Mouse (Mus musculus) heart, embryonic 10.5 days (tissue): Measurements from ENCODE around the gene Erf. TPM values are rescaled to one million over a fixed set of nuclear protein-coding genes. Genes with fewer than 3 reads are reported as not detected.

Experiments used
- DNase-seq: peaks from one replicate; pipeline ENCODE4 v3.0.0-alpha.2; 2017; ENCODE audit warnings: low spot score
- H3K27ac ChIP-seq: fragments of 300-500 bp; sonication (generic); 2 replicates; pipeline ENCODE4 v1.5.1; 2016; ENCODE audit warnings: mild to moderate bottlenecking
- H3K27me3 ChIP-seq: fragments of 300-500 bp; sonication (generic); 2 replicates; pipeline ENCODE4 v1.6.1; 2016; ENCODE audit warnings: mild to moderate bottlenecking; ENCODE audit not compliant: poor library complexity, insufficient read depth, severe bottlenecking
- H3K36me3 ChIP-seq: fragments of 300-500 bp; sonication (generic); 2 replicates; pipeline ENCODE4 v1.6.1; 2016; ENCODE audit warnings: mild to moderate bottlenecking, moderate library complexity
- H3K4me1 ChIP-seq: fragments of 300-500 bp; sonication (generic); 2 replicates; pipeline ENCODE4 v1.6.1; 2016; ENCODE audit warnings: mild to moderate bottlenecking
- H3K4me3 ChIP-seq: fragments of 300-500 bp; sonication (generic); 2 replicates; pipeline ENCODE4 v1.5.1; 2016; ENCODE audit warnings: mild to moderate bottlenecking, moderate library complexity
- H3K9me3 ChIP-seq: fragments of 300-500 bp; sonication (generic); 2 replicates; pipeline ENCODE4 v1.6.1; 2016; ENCODE audit warnings: mild to moderate bottlenecking, moderate library complexity
- WGBS: fragments of 180-500 bp; shearing (Covaris S2); methylation state at CpG from one replicate; pipeline ENCODE4 v1.1.7; 2016; 5-methylcytosine and 5-hydroxymethylcytosine counted together
- polyA plus RNA-seq: library from polyadenylated mRNA; unstranded; fragments of >200 nt; fragmentation: Nextera tagmentation; extraction: Ambion mirVana; gene quantifications from 2 replicates; pipeline ENCODE4 v1.2.1, GENCODE M21; 2016

The Erf gene
- polyA plus RNA-seq, 1 experiment from 2014 or later: 17.9 TPM

GRCm38 (mm10) chr7:25277998-25278340 lies 27.4 kb upstream of the Erf start:
- Histone ChIP-seq H3K36me3 (peaks cover 11% of the 10 kb centered on the region), H3K9me3 (no peaks in the 10 kb centered on the region), H3K27me3 (no peaks in the 10 kb centered on the region), H3K27ac (peak overlapping the region; percentile 98), H3K4me3 (peak overlapping the region; percentile 89), H3K4me1 (peaks cover 78% of the 10 kb centered on the region)
- DNase-seq: no peak
- WGBS: 10% methylated on average over 4 of the region's 4 CpGs

- peaks cover 17% of the 10 kb centered on the region for H3K36me3 ChIP-seq
- H3K9me3 ChIP-seq: no peaks in the 10 kb centered on the region
- peak overlapping the region; percentile 89 for H3K4me3 ChIP-seq
- H3K27ac ChIP-seq: peak overlapping the region; percentile 98
- WGBS: 86% methylated on average over 4 of the region's 4 CpGs
- DNase-seq: no peak
- peaks cover 82% of the 10 kb centered on the region for H3K4me1 ChIP-seq
- no peaks in the 10 kb centered on the region for H3K27me3 ChIP-seq
Observed at GRCm38 (mm10) chr7:25277405-25277804, 26.8 kb upstream of the Erf start.

GRCm38 (mm10) chr7:25275555-25276298 lies 25.2 kb upstream of the Erf start:
- WGBS: 35% methylated on average over 9 of the region's 9 CpGs
- Histone ChIP-seq H3K4me3 (peak overlapping the region; percentile 16; the same call in 1 of the 2 replicates), H3K4me1 (peaks cover 74% of the 10 kb centered on the region), H3K27me3 (no peaks in the 10 kb centered on the region), H3K36me3 (peaks cover 34% of the 10 kb centered on the region), H3K9me3 (no peaks in the 10 kb centered on the region), H3K27ac (peak overlapping the region; percentile 75)
- peak; percentile 71 for DNase-seq

- H3K27ac ChIP-seq: peak overlapping the region; percentile 75; the same call in 1 of the 2 replicates
- no peaks in the 10 kb centered on the region for H3K27me3 ChIP-seq
- H3K4me1 ChIP-seq: peaks cover 74% of the 10 kb centered on the region
- peaks cover 35% of the 10 kb centered on the region for H3K36me3 ChIP-seq
- no peak for DNase-seq
- H3K9me3 ChIP-seq: no peaks in the 10 kb centered on the region
- no peak overlapping the region for H3K4me3 ChIP-seq
- WGBS: 86% methylated on average over 3 of the region's 3 CpGs
Observed at GRCm38 (mm10) chr7:25274996-25275395, 24.4 kb upstream of the Erf start.

- no peaks in the 10 kb centered on the region for H3K9me3 ChIP-seq
Observed at GRCm38 (mm10) chr7:25274571-25274970, 24.0 kb upstream of the Erf start.

DNA sequence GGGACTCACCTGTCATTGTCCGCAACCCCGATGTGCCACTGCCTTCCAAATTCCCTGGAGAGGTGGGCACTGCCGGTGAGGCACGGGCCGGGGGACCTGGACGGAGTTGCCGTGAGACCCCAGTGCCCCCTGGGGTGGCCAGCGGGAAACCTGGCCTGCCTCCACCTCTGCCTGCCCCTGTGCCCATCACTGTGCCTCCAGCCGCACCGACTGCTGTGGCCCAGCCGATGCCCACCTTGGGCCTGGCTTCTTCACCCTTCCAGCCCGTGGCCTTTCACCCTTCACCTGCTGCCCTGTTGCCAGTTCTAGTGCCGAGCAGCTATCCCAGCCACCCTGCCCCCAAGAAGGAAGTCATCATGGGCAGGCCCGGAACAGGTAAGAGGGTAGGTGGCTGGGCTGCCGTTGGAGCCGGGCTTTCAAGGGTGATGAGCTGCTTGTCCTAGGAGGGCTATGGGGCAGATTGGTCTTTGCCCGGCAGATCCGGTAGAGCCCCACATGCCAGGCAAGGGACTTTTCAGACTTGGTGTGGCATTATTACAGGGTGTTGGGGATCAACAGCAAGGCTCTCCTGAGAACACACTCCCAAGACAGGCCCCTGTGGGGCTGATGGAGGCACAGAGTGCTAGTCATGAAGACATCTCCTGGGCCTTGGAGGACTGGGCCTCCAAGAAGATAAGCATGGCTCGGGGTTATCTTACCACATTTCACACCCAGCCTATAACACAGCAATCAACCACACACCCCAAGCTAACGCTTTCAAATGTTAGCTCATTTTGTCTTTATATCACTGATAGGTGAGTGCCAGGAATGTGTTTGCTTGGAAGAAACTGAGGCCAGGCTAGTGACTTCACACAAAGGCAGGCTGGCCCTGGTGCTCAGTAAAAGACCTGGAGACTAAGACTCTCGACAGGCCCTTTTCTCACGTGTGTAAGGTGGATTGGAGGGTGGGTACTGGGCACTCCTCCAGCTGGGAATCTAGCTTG lies 23.0 kb upstream of the Erf start:
- Histone ChIP-seq H3K9me3 (no peaks in the 10 kb centered on the region), H3K4me1 (peaks cover 78% of the 10 kb centered on the region), H3K36me3 (peaks cover 35% of the 10 kb centered on the region), H3K4me3 (peak overlapping the region; percentile 16), H3K27ac (peak overlapping the region; percentile 69; the same call in 1 of the 2 replicates), H3K27me3 (no peaks in the 10 kb centered on the region)
- 80% methylated on average over 22 of the region's 22 CpGs for WGBS
- DNase-seq: no peak

More at GRCm38 (mm10) chr7:25274571-25274970, 24.0 kb upstream of the Erf start:
- WGBS: 51% methylated on average over 5 of the region's 5 CpGs
- no peak for DNase-seq
- Histone ChIP-seq H3K27me3 (no peaks in the 10 kb centered on the region), H3K27ac (peak overlapping the region; percentile 31; the same call in 1 of the 2 replicates), H3K4me3 (no peak overlapping the region), H3K4me1 (peaks cover 74% of the 10 kb centered on the region), H3K36me3 (peaks cover 35% of the 10 kb centered on the region)

- no peak for DNase-seq
- WGBS: 81% methylated on average over 38 of the region's 38 CpGs
- H3K4me1 ChIP-seq: peaks cover 77% of the 10 kb centered on the region
- no peaks in the 10 kb centered on the region for H3K27me3 ChIP-seq
- no peaks in the 10 kb centered on the region for H3K9me3 ChIP-seq
- H3K36me3 ChIP-seq: peaks cover 35% of the 10 kb centered on the region
- H3K27ac ChIP-seq: no peak overlapping the region; the same call in 1 of the 2 replicates
- H3K4me3 ChIP-seq: peak overlapping the region; percentile 15; the same call in 1 of the 2 replicates
Observed at GRCm38 (mm10) chr7:25272445-25273258, 22.1 kb upstream of the Erf start.

- no peaks in the 10 kb centered on the region for H3K9me3 ChIP-seq
- 80% methylated on average over 30 of the region's 30 CpGs for WGBS
- H3K27ac ChIP-seq: no peak overlapping the region
- no peak overlapping the region for H3K4me3 ChIP-seq
- no peaks in the 10 kb centered on the region for H3K27me3 ChIP-seq
- no peak for DNase-seq
- peaks cover 35% of the 10 kb centered on the region for H3K36me3 ChIP-seq
- H3K4me1 ChIP-seq: peaks cover 71% of the 10 kb centered on the region
Observed at GRCm38 (mm10) chr7:25271651-25272444, 21.3 kb upstream of the Erf start.

- Histone ChIP-seq H3K27ac (0 out of 2 replicates have a peak overlapping the region, but pooled peaks have one; percentile 7), H3K27me3 (no peaks in the 10 kb centered on the region), H3K4me3 (no peak overlapping the region), H3K36me3 (peaks cover 35% of the 10 kb centered on the region), H3K9me3 (no peaks in the 10 kb centered on the region), H3K4me1 (peaks cover 69% of the 10 kb centered on the region)
- 86% methylated on average over 35 of the region's 35 CpGs for WGBS
- DNase-seq: no peak
Observed at GRCm38 (mm10) chr7:25270652-25271633, 20.4 kb upstream of the Erf start.

DNA sequence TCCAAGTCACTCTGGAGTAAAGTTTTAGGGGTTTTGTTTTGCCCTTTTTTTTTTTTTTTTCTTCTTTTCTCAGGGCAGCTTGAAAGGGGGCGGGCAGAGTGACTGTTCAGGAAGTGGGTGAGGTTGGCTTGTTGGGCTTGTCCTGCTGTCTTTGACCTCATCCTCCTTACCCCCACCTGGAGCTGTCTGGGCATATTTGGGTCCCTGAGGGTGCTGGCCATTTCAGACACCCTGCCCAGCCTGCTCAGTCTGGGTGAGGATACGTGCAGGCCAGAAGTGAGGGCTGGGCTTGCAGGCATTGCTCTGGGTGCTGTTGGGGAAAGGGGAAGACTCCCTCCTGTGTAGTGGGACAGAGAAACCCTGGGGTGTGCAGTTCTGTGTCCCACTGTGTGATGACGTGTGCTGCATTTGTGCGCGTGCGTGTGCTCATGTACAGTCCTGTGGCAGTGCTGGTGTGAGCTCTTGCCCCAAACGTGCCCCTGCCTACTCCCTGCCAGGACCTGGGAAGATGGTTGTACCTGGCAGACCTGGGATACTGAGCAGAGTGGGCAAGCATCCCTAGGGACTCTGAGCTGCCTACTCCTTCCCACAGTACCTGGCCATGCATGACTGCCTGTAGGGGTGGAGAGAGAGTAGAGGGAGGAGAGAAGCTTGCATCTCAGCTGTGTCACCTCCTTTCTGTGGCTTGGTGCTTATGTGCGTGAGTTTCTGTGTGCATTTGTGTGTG lies 19.1 kb upstream of the Erf start:
- peaks cover 58% of the 10 kb centered on the region for H3K4me1 ChIP-seq

More for the DNA sequence above, 19.1 kb upstream of the Erf start:
- Histone ChIP-seq H3K36me3 (peaks cover 35% of the 10 kb centered on the region), H3K4me3 (peak overlapping the region; percentile 87; the same call in 1 of the 2 replicates), H3K27ac (no peak overlapping the region), H3K27me3 (no peaks in the 10 kb centered on the region), H3K9me3 (no peaks in the 10 kb centered on the region)
- DNase-seq: no peak
- WGBS: 79% methylated on average over 8 of the region's 8 CpGs
